Mouse (Mus musculus): ENCODE results near the gene Pramel1.

Pramel1 gene

GRCm38 (mm10) chr4:143412219-143413092, 18.2 kb downstream of the Pramel1 start, which contains the start of gene Pramef8:
TSS of gene Pramef8 (plus strand) at chr4:143412426.
- no peak; the same call in 1 of the 2 replicates for TF ChIP-seq GATA4 (IDR thresholded peaks at IDR 0.05; ENCODE audit: insufficient replicate concordance, low read length)

- no peak for TF ChIP-seq GATA4 (IDR thresholded peaks at IDR 0.05; ENCODE audit: insufficient replicate concordance, low read length)
Measured at GRCm38 (mm10) chr4:143413621-143414020, 19.4 kb downstream of the Pramel1 start.

- no peak for TF ChIP-seq GATA4 (IDR thresholded peaks at IDR 0.05; ENCODE audit: insufficient replicate concordance, low read length)
Measured at GRCm38 (mm10) chr4:143414121-143414520, 19.9 kb downstream of the Pramel1 start.
